Comparison of ENCODE assay signal across 8 mouse cellular contexts in the genomic region with DNA sequence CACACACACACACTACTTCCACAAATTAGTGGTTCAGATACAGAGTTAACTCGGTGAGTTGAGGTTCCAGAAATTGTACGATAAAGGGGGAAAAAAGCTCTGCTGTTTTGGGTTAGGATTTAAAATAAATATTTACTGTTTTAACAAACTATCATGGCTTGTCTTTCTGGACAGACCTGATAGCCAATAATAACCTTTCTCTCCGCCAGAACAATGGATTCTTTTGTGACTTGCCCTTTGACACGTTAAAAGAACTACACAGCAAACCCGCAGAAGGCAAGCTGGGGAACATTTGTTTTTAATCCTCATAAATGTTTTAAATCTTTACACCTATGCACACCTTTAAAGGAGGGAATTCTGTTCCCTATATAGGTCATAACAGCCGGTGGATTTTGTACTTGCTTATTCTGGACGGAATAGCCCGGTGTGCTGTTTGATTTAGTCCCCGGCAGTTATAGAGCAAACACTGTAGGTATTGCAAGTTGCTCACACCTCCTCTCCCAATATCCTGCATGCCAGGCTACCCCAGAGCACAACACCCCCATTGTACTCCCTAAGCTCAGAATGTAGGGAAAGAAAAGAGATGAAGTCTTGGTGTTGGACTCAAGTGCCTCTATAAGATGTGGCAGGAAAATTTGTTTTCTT.
A peak's percentile ranks its signal among the peaks of the same experiment; 100 is the strongest.
DNase-seq lines count a peak whose midpoint lies in the region; ATAC-seq and TF ChIP-seq lines count a peak whose summit lies in the region.

No protein-coding gene starts in this region.

- no peak for TF ChIP-seq CTCF in cortical plate, adult 2 months (IDR thresholded peaks at IDR 0.05; ENCODE audit: extremely low read depth, insufficient read depth, low read length)

- H3K27me3 ChIP-seq in heart, embryonic 10.5 days (ENCODE audit: insufficient read depth, poor library complexity, severe bottlenecking) = no peaks in the 10 kb centered on the region
- H3K27me3 ChIP-seq in hindbrain, embryonic 12.5 days = no peaks in the 10 kb centered on the region
- peaks cover 4% of the 10 kb centered on the region; the same call in 1 of the 2 replicates for H3K27me3 ChIP-seq in midbrain, embryonic 12.5 days

- H3K9ac ChIP-seq in hindbrain, embryonic 12.5 days = peak overlapping the region; percentile 76
- H3K9ac ChIP-seq in midbrain, embryonic 12.5 days (replicated peaks) = peak overlapping the region; percentile 74

- peak overlapping the region; percentile 75 for H3K4me2 ChIP-seq in hindbrain, embryonic 12.5 days (replicated peaks)
- peak overlapping the region; percentile 77 for H3K4me2 ChIP-seq in midbrain, embryonic 12.5 days (replicated peaks)

- peak overlapping the region; percentile 76 for H3K4me3 ChIP-seq in heart, embryonic 10.5 days
- H3K4me3 ChIP-seq in cortical plate, adult 2 months (ENCODE audit: insufficient read depth, low read length) = peak overlapping the region; percentile 80
- H3K4me3 ChIP-seq in hindbrain, embryonic 12.5 days = peak overlapping the region; percentile 60
- peak overlapping the region; percentile 69 for H3K4me3 ChIP-seq in midbrain, embryonic 12.5 days

- H3K36me3 ChIP-seq in heart, embryonic 10.5 days = no peaks in the 10 kb centered on the region
- no peaks in the 10 kb centered on the region for H3K36me3 ChIP-seq in hindbrain, embryonic 12.5 days
- H3K36me3 ChIP-seq in midbrain, embryonic 12.5 days = no peaks in the 10 kb centered on the region

- TF ChIP-seq POLR2A in cortical plate, adult 2 months (IDR thresholded peaks at IDR 0.05; ENCODE audit: extremely low read depth, insufficient read depth, low read length) = no peak

- 53% methylated on average over 9 of the region's 9 CpGs for WGBS in heart, embryonic 10.5 days
- 35% methylated on average over 9 of the region's 9 CpGs for WGBS in hindbrain, embryonic 12.5 days
- 11% methylated on average over 9 of the region's 9 CpGs for WGBS in midbrain, embryonic 12.5 days

- no peaks in the 10 kb centered on the region for H3K9me3 ChIP-seq in heart, embryonic 10.5 days
- no peaks in the 10 kb centered on the region for H3K9me3 ChIP-seq in hindbrain, embryonic 12.5 days (replicated peaks)
- H3K9me3 ChIP-seq in midbrain, embryonic 12.5 days = no peaks in the 10 kb centered on the region

- DNase-seq in heart, embryonic 10.5 days (ENCODE audit: low spot score) = no peak
- DNase-seq in heart, adult 8-10 months (ENCODE audit: low spot score) = no peak
- DNase-seq in thymus, adult 18-20 months = no peak
- no peak for DNase-seq in ovary, postnatal 36 days (ENCODE audit: low spot score)
- DNase-seq in gastrocnemius, postnatal 10 days = no peak

- H3K4me1 ChIP-seq in heart, embryonic 10.5 days = peaks cover 9% of the 10 kb centered on the region; the same call in 1 of the 2 replicates
- H3K4me1 ChIP-seq in cortical plate, adult 2 months (ENCODE audit: control insufficient read depth, insufficient read depth, low read length) = peaks cover 2% of the 10 kb centered on the region; the same call in 1 of the 2 replicates
- peaks cover 29% of the 10 kb centered on the region for H3K4me1 ChIP-seq in hindbrain, embryonic 12.5 days
- H3K4me1 ChIP-seq in midbrain, embryonic 12.5 days = peaks cover 20% of the 10 kb centered on the region

- H3K27ac ChIP-seq in heart, embryonic 10.5 days = peak overlapping the region; percentile 93
- H3K27ac ChIP-seq in cortical plate, adult 2 months (ENCODE audit: insufficient read depth, low read length) = 0 out of 2 replicates have a peak overlapping the region, but pooled peaks have one; percentile 21
- peak overlapping the region; percentile 96 for H3K27ac ChIP-seq in hindbrain, embryonic 12.5 days
- H3K27ac ChIP-seq in midbrain, embryonic 12.5 days (replicated peaks) = peak overlapping the region; percentile 93

- peak; percentile 8; the same call in 1 of the 2 replicates for ATAC-seq in hindbrain, embryonic 12.5 days (ENCODE audit: low FRiP score)
- no peak for ATAC-seq in midbrain, embryonic 12.5 days (ENCODE audit: low FRiP score, low read depth)

Comparison
In these comparisons a context has a peak if more than half of its experiments do, and no peak if none do; other contexts are left out.
1. H3K27ac ChIP-seq: peak in every context shown above with its lines; median percentile 96 in hindbrain, embryonic 12.5 days; 93 in heart, embryonic 10.5 days; 93 in midbrain, embryonic 12.5 days; 21 in cortical plate, adult 2 months.